Mouse (Mus musculus) liver, adult 2 months (tissue): ENCODE data around the gene Xirp2. TPM values are rescaled to one million over a fixed set of nuclear protein-coding genes. Genes with fewer than 3 reads are reported as not detected.

Source experiments
- DNase-seq: peaks from one replicate; pipeline ENCODE4 v3.0.0-alpha.2; 2011; ENCODE audit warnings: low read depth, low spot score; ENCODE audit errors: extremely low read depth
- H3K27ac ChIP-seq: fragments of 200-500 bp; replicated peaks from 2 replicates; pipeline ENCODE4 v1.5.1; 2012; ENCODE audit warnings: low read depth, mild to moderate bottlenecking, control low read depth, inconsistent platforms, low read length; ENCODE audit not compliant: insufficient read depth
- H3K27me3 ChIP-seq: fragments of 200-500 bp; 2 replicates; pipeline ENCODE4 v1.6.1; 2012; ENCODE audit warnings: mild to moderate bottlenecking, moderate library complexity, low read length, inconsistent platforms; ENCODE audit not compliant: control insufficient read depth, insufficient read depth
- H3K36me3 ChIP-seq: fragments of 200-500 bp; 2 replicates; pipeline ENCODE4 v1.6.1; 2012; ENCODE audit warnings: low read length, inconsistent platforms; ENCODE audit not compliant: control insufficient read depth, insufficient read depth
- H3K4me1 ChIP-seq: fragments of 200-500 bp; 2 replicates; pipeline ENCODE4 v1.6.1; 2011; ENCODE audit warnings: low read length; ENCODE audit not compliant: control insufficient read depth, insufficient read depth
- H3K4me3 ChIP-seq: fragments of 200-500 bp; 2 replicates; pipeline ENCODE4 v1.5.1; 2011; ENCODE audit warnings: low read depth, mild to moderate bottlenecking, control low read depth, low read length, moderate library complexity; ENCODE audit not compliant: insufficient read depth
- H3K79me2 ChIP-seq: fragments of 200-500 bp; 2 replicates; pipeline ENCODE4 v1.6.1; 2012; ENCODE audit warnings: inconsistent platforms, mild to moderate bottlenecking, low read length, moderate library complexity; ENCODE audit not compliant: control insufficient read depth, insufficient read depth
- H3K9ac ChIP-seq: fragments of 200-500 bp; 2 replicates; pipeline ENCODE4 v1.6.1; 2012; ENCODE audit warnings: low read depth, mild to moderate bottlenecking, control low read depth, inconsistent platforms, low read length
- CTCF ChIP-seq: fragments of 200-500 bp; IDR thresholded peaks from 2 replicates; pipeline ENCODE4 v1.5.1; 2011; ENCODE audit warnings: low read depth, low read length, control low read depth
- POLR2A ChIP-seq: fragments of 200-500 bp; IDR thresholded peaks from 2 replicates; pipeline ENCODE4 v1.6.1; 2011; ENCODE audit warnings: low read length, control low read depth; ENCODE audit not compliant: insufficient read depth; ENCODE audit errors: extremely low read depth
- WGBS: fragments of 180-500 bp; shearing (Covaris S2); methylation state at CpG from one replicate; pipeline ENCODE4 v1.1.7; 2018; 5-methylcytosine and 5-hydroxymethylcytosine counted together
- polyA plus RNA-seq: library from polyadenylated mRNA; depleted of rRNA; stranded (reverse); fragments of >200 nt; gene quantifications from 2 replicates; pipeline ENCODE4 v1.2.3, GENCODE M21; 2012
- total RNA-seq: library from RNA; depleted of rRNA; stranded (reverse); fragments of >200 nt; gene quantifications from 2 replicates; pipeline ENCODE4 v1.2.3, GENCODE M21; 2014

The Xirp2 gene
- total and polyA plus RNA-seq, 2 experiments = 0.55 TPM; not detected in 1

DNA sequence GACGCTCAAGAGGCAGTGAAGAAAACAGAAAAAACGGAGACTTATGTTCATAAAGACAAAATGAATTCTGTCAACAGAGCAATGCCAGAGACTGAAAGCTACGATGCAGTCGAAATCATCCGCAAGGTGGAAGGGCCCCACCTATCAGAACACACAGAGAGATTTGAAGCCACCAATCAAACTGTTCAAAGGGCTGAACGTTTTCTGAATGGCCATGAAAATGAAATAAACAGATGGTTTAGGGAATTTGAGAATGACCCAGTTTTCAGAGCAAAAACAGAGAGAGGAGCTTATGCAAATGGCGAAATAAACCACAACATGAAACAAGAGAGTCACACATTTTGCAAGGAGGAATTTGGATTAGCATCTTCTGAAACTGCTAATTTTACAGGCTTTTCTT lies 70.6 kb downstream of the Xirp2 start:
- TF ChIP-seq CTCF (no peak), POLR2A (no peak)
- Histone ChIP-seq H3K27ac (no peak overlapping the region), H3K79me2 (no peaks in the 10 kb centered on the region), H3K27me3 (no peaks in the 10 kb centered on the region), H3K9ac (no peak overlapping the region), H3K4me3 (no peak overlapping the region), H3K4me1 (no peaks in the 10 kb centered on the region), H3K36me3 (no peaks in the 10 kb centered on the region)
- DNase-seq = no peak
- 87% methylated on average over 7 of the region's 7 CpGs for WGBS

DNA sequence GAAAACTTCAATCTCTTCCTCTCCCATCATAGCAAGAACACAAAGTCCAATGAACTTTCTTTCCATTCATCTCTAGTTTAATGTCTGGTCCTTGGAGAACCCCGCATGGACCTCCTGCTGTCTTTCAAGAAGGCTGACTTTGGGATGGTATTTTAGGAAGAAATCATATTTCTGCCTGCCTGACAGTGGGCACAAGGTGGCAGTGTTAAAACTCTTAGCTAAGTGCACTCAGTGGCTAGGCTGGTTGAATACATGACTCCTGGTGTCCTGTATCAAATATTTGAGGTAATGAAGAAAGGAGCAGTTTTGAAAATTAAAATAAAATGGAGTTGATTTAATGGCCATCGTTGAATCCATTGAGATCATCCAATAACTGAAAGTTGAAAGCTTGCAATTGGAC lies 89.5 kb downstream of the Xirp2 start:
- TF ChIP-seq CTCF (no peak), POLR2A (no peak)
- Histone ChIP-seq H3K9ac (no peak overlapping the region), H3K36me3 (no peaks in the 10 kb centered on the region), H3K27ac (no peak overlapping the region), H3K4me3 (no peak overlapping the region), H3K79me2 (no peaks in the 10 kb centered on the region), H3K27me3 (no peaks in the 10 kb centered on the region), H3K4me1 (no peaks in the 10 kb centered on the region)
- 90% methylated on average over 2 of the region's 2 CpGs for WGBS
- DNase-seq = peak; percentile 3

DNA sequence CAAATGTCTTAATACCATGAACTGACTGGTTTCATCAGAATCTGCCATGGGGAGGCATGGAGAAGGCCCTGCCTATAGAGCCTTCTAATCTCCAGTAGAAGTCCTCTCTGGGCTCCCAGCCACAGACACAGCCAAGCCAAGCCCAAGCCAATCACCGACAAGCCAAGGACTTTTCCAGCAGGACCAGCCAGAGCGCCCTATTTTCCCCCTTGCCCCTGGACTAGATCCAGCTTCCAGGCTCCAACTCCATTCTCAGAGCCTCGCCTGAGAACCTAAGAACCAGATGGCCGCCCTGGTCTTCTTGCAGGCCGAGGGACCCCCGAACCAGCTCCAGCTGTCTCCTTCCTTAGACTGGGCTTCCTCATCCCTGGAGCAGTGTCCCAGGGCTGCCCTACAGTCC lies 93.6 kb downstream of the Xirp2 start:
- no peaks in the 10 kb centered on the region for H3K4me1 ChIP-seq
- no peaks in the 10 kb centered on the region for H3K27me3 ChIP-seq
- DNase-seq = no peak
- H3K36me3 ChIP-seq = no peaks in the 10 kb centered on the region
- H3K4me3 ChIP-seq = no peak overlapping the region
- H3K9ac ChIP-seq = no peak overlapping the region
- H3K27ac ChIP-seq = no peak overlapping the region
- no peak for TF ChIP-seq POLR2A
- 86% methylated on average over 6 of the region's 6 CpGs for whole genome bisulfite sequencing
- no peaks in the 10 kb centered on the region for H3K79me2 ChIP-seq

DNA sequence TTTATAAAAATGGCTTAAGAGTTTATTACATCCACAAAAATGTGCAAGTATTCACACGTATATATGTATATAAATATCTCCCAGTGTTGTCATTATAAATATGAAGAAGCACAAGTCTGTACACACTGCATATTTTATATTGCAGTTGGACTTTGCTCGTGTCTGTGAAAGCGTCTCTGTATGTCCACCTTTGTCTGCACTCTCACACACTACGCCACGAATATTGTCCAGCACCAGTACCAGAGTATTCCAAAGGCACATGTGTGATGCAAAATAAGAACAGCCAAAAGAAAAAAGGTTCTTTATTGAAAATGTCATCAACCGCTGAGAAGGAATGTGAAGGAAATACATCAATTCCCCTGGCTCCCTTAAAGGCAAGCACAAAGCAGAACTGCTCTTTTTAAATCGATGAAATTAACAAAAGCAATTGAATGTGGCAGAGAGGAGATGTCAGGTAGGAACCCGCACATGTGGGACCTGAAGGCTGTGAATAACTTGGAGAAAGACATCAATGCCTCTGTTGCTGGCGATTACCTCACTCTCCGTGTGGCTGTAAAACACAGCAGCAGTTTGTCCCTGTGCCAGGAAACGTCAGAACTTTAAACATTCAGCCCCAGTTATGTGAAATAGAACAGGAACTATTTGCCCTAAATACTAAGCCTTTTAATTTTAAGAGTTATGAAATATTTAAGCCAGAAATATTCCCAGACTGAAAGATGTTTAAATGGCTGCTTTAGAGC lies 96.3 kb downstream of the Xirp2 start:
- Histone ChIP-seq H3K4me1 (no peaks in the 10 kb centered on the region), H3K36me3 (no peaks in the 10 kb centered on the region), H3K27ac (no peak overlapping the region), H3K9ac (no peak overlapping the region), H3K4me3 (no peak overlapping the region), H3K79me2 (no peaks in the 10 kb centered on the region), H3K27me3 (no peaks in the 10 kb centered on the region)
- 69% methylated on average over 11 of the region's 11 CpGs for WGBS
- TF ChIP-seq CTCF (no peak), POLR2A (no peak)
- no peak for DNase-seq

DNA sequence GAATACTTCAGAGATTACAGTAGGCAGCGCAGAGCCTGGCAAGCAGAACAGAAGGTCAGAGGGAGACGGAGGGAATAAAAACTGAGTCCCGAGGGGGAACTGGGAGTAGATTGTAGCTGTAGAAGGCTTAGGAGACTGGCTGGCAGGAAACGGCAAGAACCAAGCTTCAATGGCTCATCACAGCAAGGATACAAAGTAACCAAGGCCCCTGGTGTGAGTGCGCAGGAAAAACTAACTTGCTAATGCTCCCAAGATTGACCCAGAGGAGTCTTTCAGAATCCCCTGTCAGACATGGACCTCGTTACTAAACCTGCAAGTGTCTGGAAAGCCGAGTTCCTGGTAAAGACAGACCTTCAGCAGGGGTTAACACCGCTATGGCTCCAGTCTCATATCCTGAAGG lies 98.6 kb downstream of the Xirp2 start:
- WGBS = 68% methylated on average over 8 of the region's 8 CpGs
- Histone ChIP-seq H3K36me3 (no peaks in the 10 kb centered on the region), H3K27ac (no peak overlapping the region), H3K4me3 (no peak overlapping the region), H3K4me1 (no peaks in the 10 kb centered on the region), H3K79me2 (no peaks in the 10 kb centered on the region), H3K9ac (no peak overlapping the region), H3K27me3 (no peaks in the 10 kb centered on the region)
- no peak for DNase-seq
- TF ChIP-seq CTCF (no peak), POLR2A (no peak)

DNA sequence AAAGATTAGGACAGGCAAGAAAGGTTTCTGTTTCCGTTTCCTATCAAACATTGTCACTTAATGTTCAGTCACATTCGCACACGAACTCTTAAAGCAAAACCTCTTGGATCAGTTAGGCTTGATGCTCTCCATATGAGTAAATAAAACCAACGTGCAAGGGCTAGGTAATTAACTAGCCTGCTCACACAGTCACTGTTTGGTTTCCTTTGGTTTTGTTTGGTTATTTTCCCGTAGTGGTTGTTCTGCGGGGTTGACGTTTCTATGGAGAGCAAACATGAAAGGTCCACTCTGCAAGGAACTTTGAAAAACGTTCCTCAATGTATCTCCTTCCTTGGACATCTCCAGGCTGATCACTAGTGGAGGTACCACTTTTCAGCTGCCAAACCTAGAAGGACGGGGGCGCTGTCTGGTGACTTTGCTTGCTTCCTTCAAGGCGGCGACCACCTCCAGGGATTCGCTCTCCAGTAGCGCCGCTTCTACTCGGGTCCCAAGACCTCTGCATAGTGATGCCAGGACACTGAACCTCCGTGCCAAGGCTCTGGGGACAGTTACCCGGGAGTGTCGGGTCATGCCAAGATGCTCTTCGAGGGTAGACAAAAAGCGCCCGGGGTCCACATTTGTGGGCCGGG lies 119.2 kb downstream of the Xirp2 start:
- WGBS = 4% methylated on average over 23 of the region's 23 CpGs
- no peak for TF ChIP-seq POLR2A
- TF ChIP-seq CTCF = no peak
- H3K79me2 ChIP-seq = no peaks in the 10 kb centered on the region
- peak overlapping the region; percentile 50 for H3K4me3 ChIP-seq
- H3K27ac ChIP-seq = no peak overlapping the region; the same call in 1 of the 2 replicates
- H3K9ac ChIP-seq = no peak overlapping the region
- H3K27me3 ChIP-seq = 0 out of 2 replicates have a peak, but pooled peaks cover 4% of the 10 kb centered on the region
- no peaks in the 10 kb centered on the region for H3K36me3 ChIP-seq
- DNase-seq = no peak
- no peaks in the 10 kb centered on the region for H3K4me1 ChIP-seq
